Mouse (Mus musculus): ENCODE data around the gene Kpna6.

Gene Kpna6

DNA sequence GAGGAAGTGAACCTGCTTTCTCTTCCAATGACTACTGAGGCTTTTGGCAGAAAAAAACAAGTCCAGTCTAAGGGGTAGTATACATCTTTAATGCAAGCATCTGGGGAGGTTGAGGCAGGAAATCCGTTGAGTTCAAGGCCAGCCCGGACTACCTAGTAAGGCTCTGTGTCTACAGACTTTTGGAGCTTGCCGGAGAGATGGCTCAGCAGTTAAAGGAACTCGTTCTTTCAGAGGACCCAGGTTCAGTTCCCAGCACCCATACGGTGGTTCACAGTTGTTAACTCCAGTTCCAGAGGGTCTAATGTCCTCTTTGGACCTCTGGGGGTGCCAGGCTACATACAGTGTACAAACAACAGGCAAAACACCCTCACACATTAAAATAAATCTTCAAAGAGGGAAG is 54.5 kb downstream of the Kpna6 start:
- no peak for DNase-seq (ENCODE audit: low read depth)

DNA sequence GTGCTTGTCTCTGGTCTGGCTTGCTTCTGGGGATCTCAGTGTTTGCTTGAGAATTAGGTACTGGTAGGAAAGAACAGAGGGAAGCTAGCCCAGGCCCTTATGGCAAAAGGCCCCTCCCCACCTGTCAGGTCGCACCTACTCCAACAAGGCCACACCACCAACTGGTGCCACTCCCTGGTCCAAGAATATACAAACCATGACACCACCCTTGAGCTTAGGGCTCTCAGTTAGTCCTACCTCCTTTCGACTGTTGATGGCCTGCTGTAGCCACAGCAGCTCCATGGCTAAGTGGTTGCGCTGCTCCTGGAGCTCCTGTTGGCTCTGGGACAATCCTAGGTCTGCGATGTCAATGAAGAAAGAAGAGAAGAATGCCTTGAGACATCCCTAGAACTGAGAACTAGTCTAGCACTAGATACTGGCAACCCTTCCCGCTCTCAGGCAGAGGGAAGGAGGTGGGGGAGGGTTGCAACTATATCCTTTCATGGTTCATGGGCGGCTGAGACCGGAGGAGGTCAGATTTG is 55.4 kb downstream of the Kpna6 start:
- DNase-seq (ENCODE audit: low read depth), result no peak

DNA sequence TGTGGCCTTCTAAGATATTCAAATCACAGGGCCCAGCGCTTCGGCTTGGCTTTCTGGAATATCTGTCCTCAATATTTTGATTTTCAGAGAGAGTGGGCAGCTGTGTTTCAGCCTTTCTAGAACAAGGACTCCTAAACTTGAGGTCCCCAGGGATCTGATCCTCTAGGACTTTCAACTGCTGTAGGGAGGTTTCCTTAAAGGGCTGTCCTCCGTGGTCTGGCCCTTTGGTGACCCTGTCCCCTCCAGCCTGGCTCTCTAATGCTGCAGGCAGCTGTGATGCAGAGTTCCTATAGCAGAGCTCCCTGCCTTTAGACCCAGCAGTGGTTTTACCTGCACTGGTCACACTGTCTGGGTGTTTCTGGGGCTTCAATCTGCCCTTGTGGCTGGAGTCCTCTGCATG is 55.9 kb downstream of the Kpna6 start:
- DNase-seq (ENCODE audit: low read depth), result no peak

DNA sequence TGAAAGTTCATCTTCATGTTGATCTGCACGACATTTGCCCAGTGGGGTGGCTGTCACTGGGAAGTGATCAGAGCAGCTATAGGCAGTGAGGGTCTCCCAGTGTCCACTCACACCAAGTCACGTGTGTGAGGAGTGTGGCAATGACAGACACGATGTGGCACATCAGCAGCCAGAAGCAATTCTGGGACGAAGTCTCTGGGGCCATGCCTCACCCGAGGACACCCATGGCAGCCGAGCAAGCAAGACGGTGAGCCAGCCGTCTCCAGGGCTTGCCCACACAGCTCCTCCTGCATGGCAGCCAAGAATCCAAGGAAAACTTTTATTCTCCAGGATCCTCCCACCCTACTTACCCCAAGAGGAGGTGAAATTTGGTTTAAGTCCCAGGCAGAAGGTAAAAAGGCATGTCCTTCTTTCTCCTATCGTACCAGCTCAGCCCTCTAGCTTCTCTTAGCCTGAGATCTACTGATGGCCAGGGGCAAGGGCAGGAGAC is 56.7 kb downstream of the Kpna6 start:
- no peak for DNase-seq (ENCODE audit: low read depth)

DNA sequence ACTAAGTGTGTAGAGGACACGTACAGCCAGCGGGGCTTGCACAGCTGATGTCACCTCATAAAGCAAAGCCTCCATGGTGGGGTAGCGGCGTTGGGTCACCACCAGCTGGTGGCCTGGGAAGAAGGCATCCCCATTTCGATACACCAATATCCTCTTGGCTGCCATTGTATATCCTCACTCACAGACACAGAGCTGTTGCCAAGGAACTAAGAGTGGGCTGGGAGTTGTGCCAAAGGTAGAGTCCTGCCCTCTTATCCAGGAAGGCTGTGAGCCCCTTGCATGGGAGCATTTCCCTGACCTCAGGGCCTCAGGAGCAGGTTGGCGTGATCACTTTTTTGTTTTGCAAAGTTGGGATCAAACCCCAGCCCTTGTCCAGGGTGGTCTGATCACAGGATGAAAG is 58.5 kb downstream of the Kpna6 start, which contains the start of gene Dcdc2b:
Gene Dcdc2b, minus strand, starts transcription at position 165 of the 400 bp plus-strand sequence.
- DNase-seq (ENCODE audit: low read depth), result no peak

DNA sequence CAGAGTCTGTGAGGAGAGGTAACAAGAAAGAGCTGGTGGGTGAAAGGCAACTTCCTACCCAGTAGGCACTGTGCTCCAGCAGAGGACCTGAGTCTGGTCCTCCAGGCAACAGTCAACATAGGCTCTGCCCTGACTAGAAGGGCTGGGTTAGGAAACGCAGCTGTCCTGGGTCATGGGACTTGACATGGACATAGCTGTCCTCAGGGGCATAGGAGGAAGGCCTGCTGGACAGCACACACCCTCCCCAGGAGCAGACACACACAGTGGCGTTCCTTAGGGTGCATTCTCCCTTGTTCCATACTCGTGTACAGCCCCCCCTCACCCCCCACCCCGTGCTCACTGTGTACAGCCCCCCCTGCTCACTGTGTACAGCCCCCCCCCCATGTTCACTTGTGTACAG is 62.1 kb downstream of the Kpna6 start:
- DNase-seq (ENCODE audit: low read depth), result no peak

DNA sequence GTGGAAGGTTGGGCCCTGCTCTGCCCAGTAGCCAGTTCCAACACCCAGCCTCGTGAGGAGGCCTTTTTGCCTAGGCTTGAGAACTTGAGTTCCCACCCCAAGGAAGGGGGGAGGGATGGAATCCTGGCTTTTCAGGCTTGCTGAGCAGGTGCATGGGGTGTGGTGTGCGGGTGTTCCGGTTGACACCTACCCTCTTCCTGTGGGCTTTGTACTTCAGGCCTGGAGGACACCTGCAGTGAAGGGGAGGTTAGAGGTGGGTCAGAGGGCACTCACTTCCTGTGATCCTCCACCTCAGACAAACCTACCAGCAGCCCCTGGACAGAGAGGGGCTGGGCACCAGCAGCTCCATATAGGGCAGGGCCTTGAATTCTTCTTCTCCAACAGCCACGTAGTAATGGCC is 62.5 kb downstream of the Kpna6 start:
- no peak for DNase-seq (ENCODE audit: low read depth)

DNA sequence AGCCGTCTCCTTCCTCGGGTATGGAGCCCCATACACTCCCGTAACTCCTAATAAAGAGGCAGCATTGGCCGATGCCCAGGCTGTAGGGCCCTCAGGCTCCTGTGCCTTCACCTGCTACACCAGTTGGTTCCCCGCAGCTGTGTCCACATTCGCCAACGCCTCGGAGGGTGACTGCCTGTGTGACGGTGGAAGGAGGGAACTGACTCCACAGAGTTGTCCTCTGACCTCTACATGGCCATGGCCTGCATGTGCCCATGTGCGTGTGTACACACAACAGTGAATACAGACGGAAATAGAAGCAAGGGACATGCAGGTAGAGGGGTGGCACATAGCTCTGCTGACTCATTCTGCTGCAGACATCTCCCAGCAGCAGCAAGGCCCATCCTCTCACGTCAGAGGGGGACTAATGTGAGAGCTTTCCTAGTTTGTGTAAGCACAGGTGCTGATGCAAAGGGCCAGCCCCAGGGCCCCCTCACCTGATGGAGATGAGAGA is 63.4 kb downstream of the Kpna6 start:
- no peak for DNase-seq (ENCODE audit: low read depth)

DNA sequence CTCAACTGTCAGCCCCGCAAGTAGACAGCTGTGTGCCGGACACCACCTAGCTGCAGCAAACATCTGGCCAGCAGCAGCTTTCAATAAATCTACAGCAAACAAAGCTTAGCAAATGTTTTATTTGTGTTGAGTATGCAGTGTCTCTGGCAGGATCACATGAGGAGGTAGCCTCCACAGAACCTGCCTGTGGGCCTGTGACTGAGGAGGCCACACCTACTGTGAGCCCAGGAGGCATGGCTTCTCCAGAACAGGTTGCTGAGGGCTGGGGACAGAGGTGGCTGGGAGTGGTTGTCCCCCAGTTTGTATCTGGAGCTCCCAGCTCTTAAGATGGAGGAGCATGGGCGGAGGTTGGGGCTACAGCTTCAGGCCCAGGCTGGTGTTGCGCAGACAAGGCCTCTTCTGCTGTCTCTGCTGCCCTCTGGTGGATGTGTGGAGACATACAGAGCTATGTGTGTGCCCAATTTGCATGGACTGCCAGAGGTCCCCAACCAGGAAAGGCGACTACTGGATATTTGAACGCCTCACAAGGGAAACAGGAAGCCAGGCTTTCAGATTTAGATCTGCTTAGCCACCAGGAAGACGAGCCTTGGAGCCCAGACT is 64.0 kb downstream of the Kpna6 start:
- peak; percentile 83 for DNase-seq (ENCODE audit: low read depth)

DNA sequence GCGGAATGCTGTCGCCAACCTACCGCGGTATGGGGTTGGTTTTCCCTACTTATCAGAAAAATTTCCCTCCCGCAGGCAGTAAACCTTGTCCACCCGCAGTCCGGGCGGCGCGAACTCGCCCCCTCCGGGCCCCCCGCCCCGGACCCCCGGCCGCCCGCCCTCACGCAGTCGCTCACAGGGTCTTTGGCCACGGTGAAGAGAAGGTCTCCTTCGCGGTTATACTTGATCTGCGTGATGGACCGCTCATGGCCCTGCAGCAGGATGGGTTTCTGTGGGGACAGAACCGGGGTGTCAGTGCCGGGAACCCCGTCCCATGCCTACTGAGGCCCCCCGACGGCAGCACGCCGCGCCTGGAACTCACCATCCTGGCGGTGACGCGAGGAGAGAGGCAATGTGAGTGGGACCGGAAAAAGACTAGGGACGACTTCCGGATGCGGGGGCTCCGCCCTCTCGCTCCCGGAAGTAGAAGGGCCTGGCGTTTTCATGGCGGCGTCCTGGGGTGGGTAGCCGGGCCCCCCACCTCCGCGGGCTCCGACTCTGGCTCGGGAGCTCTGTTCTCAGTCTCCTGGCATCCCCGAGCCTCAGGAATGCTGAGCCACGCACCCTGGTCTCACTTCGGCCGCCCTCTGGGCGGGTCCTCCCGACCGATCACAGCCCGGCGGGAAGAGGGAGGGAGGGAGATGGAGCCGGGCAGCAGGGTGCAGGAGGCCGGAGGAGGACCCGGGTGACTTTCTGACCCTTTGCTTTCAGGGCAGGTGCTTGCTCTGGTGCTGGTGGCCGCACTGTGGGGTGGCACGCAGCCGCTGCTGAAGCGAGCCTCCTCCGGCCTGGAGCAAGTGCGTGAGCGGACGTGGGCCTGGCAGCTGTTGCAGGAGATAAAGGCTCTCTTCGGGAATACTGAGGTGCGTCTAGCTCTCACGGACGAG is 72.1 kb downstream of the Kpna6 start, which contains the start of the genes Eif3i and Tmem234:
Gene Eif3i, minus strand, starts transcription at position 416 of the 926 bp plus-strand sequence.
Gene Tmem234, plus strand, starts transcription at position 436 of the 926 bp plus-strand sequence.
- peak; percentile 77 for DNase-seq (ENCODE audit: low read depth)

Data from c-Kit-positive CD71-positive TER-119-negative erythroid progenitor cells, embryonic 14.5 days (primary cell).